Mouse (Mus musculus): Measurements from ENCODE around the gene Tor2a.

Gene Tor2a

DNA sequence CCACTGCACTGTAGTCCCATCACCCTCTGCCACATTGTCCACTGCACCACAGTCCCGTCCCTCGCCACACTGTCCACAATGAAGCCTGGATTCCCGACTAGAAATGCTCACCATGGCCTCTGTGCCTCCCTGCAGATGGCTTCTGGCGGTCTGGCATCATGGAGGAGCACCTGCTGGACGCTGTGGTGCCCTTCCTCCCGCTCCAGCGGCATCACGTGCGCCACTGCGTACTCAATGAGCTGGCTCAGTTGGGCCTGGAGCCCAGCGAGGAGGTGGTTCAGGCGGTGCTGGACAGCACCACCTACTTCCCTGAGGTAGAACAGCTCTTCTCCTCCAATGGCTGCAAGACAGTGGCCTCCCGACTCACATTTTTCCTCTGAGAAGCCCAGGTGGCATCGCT, 4.3 kb downstream of the Tor2a start:
- in situ Hi-C loops (cut with MseI, MboI): no loop called here

DNA sequence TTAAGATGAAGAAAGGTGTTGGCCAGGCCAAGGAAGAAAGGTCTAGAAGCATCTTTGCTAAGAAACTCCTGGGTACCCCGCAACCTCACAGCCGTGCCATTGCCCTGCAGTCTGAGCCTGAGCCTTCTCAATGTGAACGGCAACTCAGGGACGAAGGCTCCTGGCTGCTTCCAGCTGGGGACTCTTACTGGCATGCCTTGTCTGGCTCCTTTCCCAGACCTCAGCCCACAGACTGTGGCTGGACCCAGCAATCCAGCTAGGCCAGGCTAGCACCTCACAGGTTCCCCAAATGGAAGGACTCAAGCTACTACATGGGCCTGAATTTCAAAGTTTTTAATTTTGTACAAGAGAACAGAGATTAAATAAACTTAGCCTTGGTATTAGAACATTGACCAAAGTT, 4.8 kb downstream of the Tor2a start:
- in situ Hi-C loops (cut with MseI, MboI): no loop called here

DNA sequence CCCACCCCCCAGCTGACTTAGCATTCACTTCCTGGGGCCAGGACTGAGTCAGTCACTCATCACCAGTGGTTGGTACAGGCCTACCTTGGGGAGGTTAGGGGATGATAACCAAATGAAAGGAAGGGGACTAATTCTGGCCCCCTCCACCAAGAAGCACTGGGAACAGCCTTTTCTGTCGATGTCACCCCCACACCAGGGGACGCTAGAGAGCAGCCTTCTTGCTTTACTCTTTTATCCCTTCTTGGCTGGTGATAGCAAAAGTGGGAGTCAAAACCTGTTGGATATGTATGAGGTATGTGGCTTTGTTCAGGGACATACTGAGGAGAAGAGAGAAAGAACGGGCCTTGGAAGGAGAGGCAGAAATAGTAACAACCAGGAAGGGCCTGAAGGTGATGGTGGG, 6.3 kb downstream of the Tor2a start:
- in situ Hi-C loops (cut with MseI, MboI): no loop called here

DNA sequence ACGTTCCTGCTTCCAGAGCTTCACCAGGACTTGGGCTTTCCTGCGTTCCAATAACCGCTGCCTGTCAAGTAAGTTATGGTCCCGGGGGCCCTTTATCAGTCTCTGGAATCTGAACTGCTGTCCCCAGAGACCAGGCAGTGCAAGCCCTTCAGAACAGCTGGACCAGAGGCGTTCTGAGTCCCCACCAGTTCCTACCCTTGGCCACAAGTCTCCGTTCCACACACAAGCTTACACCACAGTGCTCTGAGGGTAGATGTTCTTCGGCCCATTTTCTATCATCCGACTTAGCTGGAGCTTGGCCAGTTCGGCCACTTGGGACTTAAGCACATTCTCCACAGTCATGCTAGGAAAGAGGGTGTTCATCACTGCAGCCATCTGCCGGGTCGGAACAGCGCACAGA, 10.2 kb downstream of the Tor2a start:
- in situ Hi-C loops (cut with MseI, MboI): no loop called here

DNA sequence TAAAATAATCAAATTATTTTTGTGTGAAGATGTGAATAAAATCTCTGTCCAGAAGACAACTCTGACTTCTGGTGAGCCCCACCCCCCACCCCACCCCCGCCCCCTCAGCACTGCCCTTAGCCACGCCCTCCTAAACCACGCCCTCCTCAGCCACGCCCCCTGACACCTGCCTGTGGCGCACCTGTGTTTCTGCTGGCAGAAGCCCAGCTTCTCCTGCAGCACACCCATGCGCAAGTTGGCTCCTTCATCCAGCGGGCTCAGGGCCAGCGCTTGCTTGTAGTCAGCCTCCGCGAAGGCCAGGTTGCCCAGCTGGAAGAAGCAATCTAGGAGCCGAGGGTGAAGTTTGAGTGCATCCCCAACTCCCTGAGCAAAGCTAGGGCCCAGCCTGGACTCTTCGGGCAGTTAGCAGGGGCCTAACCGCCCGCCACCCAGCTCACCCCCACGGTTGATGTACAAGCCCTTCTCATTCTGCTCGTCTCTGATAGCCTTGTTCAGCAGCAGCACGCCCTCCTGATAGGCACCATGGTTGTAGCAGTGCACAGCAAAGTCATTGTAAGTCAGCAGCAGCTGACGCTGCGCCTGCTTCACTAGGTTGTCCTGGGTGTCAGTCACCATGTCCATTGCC, 11.7 kb downstream of the Tor2a start:
- in situ Hi-C loops (cut with MseI, MboI): no loop called here

DNA sequence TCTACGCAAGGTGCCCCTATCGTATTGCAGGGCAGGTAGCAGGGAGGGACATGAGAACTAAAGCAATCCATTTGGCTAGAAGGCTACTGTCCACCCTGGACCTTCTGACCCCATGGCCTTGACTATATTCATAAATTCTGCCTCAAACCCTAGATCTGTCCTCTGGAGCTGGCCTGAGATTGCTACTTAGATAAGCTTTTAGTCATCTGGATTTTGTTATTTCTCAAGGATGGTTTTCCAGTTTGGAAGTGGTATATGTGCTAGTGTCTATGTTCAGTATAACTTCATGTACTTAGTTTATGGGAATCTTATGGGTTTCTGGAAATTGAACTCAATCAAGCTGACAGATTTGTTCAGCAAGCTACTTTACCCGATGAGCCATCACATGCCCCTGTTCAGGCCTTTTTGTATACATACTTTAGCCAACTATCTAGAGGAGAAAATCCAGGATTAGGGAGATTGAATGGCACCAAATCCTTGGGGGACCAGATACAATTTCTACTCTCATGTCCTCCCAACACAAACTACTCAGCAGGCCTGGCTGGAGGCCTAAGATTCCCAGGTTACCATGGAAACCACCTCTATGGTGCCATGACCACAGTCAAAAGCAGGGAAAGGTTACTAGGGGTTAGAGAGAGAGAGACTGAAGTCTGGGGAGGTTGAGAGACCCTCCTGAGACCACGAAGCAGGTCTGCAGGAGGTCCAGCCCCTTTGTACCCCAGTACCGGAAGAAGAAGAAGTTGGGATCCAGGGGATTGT, 12.5 kb downstream of the Tor2a start:
- in situ Hi-C loops (cut with MseI, MboI): no loop called here

DNA sequence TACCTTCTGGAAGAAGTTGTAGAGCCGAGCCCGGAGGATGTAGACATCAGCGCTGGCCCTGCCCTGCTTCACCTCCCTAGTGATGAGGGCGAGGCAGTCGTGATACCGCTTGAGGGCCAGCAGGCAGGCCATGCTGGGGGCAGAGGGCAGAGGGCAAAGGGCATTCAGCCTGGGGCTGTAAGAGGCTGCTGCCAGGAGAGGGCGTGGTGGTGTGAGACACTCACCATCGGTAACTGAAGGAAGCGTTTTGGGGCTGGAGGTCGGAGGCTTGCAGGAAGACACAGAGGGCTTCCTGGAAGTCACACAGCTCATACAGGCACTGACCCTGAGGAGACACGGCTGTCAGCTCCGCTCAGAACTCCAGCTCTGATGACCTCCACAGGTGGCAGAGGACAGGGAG, 14.9 kb downstream of the Tor2a start:
- in situ Hi-C loops (cut with MseI, MboI): no loop called here

DNA sequence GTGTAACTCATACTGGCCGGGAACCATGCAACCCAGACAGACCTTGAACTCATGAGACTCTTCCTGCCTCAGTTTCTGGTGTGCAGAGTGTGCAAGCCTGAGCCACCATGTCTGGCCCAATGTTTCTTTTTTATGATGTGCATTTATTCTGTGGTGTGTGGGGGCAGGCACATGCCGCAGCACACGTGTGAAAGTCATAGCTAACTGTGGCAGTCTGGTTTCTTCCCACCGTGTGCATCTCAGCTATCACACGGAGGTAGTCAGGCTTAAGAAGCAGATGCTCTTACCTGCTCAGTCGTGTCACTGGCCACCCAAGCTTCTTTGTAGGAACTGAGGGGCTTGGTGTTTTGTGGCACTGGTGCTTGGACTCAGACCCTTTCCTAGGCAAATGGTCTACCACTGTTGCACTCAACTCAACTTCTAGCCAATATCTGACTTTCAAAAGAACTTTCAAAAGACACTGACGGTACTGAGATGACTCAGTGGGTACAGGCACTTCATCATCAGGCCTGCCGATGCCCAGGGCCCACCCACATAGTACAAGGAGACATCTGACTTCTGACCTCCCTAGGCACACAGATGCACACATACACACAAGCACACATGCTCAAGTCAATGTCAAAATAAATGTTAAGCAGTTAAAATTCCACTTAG, 15.7 kb downstream of the Tor2a start:
- in situ Hi-C loops (cut with MseI, MboI): no loop called here

DNA sequence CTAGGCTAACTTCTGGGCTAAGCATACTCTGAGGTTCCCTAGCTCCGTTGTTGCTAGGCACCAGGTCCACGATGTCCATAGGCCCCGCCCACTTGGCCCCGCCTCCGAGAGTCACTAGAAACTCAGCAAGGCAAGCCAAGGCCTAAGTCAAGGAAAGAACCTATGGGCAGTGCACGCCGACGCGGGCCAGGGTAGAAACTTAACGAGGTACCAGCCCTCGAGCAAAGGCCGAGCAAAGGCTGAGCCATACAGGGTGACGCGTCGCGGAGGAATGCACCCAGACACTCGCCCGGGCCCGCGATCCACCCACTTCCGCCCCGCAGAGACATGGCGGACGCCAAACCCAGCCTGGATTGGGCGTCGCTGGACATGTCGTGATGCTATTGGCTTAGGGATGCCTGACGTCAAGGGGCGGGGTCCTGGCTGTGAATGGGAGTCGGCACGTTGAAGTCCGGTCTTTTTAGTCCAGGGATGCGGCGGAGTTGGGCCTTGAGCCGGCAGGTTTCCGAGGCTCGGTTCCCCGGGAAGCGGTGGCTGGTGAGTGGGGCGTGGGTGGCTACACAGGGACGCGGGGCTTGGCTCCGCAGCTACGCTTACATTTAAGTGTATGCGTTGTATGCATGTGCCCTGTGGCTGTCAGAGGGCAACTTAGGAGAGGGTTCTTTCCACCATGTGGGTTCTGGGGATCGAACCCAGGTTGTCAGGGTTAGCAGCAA, 18.5 kb downstream of the Tor2a start, which contains the start of the genes Ttc16 and Ptrh1:
Gene Ttc16 (minus strand): TSS at position 275 of the 716 bp plus-strand sequence.
Gene Ptrh1 (plus strand): TSS at position 428 of the 716 bp plus-strand sequence.
- in situ Hi-C loops (cut with MseI, MboI): loop anchor here in 1 of 2 experiments (5.0 kb wide), 1 partner anchor 77 kb away; no protein-coding TSS in a partner anchor

DNA sequence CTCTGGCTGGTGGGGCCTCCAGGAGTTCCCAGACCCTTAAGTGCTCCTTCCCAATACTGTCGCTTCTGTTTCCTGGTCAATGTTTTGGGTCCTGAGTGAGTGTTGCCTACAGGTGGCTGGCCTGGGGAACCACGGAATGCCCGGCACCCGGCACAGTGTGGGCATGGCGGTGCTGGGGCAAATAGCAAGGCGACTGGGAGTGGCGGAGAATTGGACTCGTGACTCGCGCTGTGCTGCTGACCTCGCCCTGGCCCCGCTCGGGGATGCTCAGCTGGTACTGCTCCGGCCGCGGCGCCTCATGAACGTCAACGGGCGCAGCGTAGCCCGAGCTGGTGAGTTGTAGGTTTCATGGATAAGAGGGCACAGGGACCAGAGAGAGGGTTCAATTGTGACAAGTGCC, 19.2 kb downstream of the Tor2a start:
- in situ Hi-C loops (cut with MseI, MboI): loop anchor here in 1 of 2 experiments (5.0 kb wide), 1 partner anchor 76 kb away; no protein-coding TSS in a partner anchor

DNA sequence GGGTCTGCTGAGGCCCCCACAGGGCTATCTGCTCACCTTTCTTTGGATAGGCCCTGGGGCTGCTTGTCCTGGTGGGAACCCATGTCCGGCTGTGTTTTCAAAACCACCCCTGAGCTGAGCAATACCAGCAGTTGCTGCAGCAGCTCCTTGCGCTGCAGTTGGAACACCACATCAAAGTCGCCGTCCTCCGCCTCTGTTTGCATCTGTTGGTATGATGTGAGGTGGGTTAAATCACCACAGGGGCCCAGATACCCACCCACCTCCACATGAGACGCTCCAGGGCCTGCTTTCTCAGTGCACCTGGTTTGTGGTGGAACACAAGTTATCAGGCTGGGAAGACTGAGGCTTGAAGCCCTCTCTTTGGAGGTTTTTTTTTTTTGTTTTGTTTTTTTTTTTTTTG, 21.0 kb downstream of the Tor2a start:
- in situ Hi-C loops (cut with MseI, MboI): loop anchor here in 1 of 2 experiments (5.0 kb wide), 1 partner anchor 74 kb away; no protein-coding TSS in a partner anchor

DNA sequence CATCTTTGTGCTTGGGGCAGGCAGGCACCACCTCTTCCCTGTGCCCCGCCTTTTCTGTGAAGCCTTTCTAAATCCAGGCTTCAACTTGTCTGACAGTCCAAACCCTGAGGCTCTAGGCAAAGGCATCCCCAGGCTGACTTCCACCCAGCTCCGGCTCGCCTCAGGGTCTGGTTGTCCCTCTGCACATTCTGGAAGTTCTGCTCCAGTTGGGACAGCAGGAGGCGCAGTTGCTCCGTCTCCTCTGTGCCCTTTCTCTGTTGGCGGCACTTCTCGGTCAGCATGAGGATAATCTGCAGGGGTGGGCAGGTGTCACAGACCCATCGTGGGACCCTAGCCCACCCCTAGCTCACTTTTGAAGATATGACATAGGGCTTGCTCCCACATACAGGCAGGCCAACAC, 22.1 kb downstream of the Tor2a start:
- in situ Hi-C loops (cut with MseI, MboI): loop anchor here in 1 of 2 experiments (5.0 kb wide), 1 partner anchor 73 kb away; no protein-coding TSS in a partner anchor

DNA sequence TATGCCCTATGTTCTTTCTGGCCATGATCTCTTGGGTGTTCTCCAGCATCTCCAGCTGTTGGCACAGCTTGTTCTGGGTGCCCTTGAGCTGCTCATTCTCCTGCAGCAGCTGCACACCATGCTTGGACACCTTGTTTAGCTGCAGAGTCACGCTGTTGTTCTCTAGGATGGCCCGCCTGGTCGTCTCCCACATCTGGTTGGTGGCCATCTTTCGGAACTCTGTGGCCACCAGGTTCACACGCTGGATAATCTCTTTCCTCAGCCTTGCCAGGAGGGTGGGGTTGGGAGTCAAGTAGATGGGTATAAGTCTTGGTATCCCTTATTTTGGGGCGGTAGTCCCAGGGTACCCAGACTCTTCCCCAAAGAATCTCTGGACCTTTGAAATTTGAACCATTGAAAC, 22.7 kb downstream of the Tor2a start:
- in situ Hi-C loops (cut with MseI, MboI): loop anchor here in 1 of 2 experiments (5.0 kb wide), 1 partner anchor 73 kb away; no protein-coding TSS in a partner anchor

DNA sequence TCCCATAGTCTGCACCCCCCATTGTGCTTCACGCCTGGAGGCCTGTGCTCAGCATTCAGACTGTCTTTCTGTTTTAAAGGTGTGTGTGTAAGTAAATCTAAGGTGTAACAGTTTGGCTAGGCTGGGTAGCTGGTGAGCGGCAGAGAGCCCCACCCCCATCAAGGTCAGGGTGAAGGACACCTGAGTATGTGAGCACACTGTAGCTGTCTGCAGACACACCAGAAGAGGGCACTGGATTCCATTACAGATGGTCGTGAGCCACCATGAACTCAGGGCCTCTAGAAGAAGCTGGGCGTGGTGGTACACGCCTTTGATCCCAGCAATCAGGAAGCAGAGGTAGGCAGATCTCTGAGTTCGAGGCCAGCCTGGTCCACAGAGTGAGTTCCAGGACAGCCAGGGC, 24.7 kb downstream of the Tor2a start:
- in situ Hi-C loops (cut with MseI, MboI): no loop called here

DNA sequence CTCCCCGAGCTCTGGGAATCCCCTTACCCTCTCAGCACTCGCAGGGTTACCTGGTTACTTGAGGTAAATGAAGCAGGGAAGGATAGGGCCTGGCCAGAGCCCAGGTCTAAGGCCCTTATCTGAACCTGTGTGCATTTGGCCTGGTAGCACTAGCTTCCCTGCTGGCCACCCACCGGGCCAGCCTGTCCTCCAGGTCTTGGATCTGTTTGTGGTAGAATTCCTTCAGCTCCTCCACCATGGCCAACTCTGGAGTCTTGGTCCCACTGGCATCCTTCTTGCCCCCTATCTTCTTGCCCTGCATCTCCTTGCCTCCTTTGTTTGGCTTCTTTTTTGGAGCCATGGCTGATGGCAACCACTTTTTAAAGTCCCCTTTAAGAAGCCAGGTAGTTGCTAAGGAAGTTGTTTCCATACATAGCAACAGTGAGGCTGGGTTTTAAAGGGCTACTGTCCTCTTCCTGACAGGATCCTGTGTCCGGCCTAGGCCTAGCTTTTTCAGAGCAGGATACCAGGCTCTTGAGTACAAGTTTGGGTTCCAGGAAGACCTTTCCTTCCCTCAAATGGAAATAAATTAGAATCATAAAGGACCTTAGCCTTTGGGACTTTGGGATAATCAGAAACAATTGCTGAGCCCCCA, 27.1 kb downstream of the Tor2a start, which contains the start of gene Cfap157:
Gene Cfap157 (minus strand): TSS at position 381 of the 634 bp plus-strand sequence.
- in situ Hi-C loops (cut with MseI, MboI): no loop called here

DNA sequence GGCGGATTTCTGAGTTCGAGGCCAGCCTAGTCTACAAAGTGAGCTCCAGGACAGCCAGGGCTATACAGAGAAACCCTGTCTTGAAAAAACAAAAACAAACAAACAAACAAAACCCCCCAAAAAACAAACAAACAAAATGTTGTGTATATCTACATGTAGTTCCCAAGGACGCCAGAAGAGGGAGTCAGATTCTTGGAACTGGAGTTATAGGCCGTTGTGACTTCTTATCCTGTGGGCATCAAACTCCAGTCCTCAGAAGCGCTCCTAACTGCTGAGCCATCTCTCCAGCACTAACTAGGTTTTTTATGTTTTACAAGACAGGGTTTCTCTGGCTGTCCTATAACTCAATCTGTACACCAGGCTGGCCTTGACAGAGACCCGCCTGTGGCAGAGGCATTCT, 30.1 kb downstream of the Tor2a start:
- in situ Hi-C loops (cut with MseI, MboI): no loop called here

DNA sequence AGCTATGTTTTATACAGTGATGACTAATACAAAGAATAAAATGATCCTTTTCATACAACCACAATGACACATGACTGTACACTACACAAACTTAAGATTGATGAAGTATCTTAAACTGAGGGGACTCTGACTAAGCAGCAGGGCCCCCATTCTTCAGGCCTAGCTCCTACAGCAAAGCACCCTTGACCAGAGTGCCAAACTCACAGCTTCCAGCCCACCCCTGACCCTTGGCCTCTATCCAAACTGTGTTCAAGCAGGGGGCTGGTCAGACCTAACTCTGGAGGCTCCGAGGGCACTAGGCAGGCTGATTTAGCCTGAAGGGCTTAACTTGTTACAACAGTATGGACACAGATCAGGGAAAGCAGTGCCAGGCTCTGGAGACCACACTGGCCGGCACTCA, 31.5 kb downstream of the Tor2a start:
- in situ Hi-C loops (cut with MseI, MboI): no loop called here

DNA sequence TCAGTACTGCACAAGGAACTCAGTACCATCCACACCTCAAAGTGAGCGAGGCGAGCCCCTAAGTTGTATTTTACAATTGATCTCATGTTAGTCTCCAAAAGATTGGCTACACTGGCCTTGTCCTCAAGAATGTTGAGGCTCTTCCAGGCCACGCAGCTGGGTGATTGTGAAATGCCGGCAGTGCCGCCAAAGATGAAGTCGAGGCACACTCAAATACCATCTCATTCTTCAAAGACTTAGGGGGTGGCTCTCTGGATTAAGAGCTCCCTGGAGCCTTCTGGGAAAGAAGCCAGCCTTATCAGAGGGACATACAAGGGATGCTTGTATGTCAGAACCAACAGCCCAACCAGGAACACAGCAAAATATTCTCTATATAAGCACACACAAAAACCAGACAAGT, 34.3 kb downstream of the Tor2a start:
- in situ Hi-C loops (cut with MseI, MboI): loop anchor here in 1 of 2 experiments (10.0 kb wide), 1 partner anchor 54 kb away; the partner anchor contains the start of gene Stxbp1

DNA sequence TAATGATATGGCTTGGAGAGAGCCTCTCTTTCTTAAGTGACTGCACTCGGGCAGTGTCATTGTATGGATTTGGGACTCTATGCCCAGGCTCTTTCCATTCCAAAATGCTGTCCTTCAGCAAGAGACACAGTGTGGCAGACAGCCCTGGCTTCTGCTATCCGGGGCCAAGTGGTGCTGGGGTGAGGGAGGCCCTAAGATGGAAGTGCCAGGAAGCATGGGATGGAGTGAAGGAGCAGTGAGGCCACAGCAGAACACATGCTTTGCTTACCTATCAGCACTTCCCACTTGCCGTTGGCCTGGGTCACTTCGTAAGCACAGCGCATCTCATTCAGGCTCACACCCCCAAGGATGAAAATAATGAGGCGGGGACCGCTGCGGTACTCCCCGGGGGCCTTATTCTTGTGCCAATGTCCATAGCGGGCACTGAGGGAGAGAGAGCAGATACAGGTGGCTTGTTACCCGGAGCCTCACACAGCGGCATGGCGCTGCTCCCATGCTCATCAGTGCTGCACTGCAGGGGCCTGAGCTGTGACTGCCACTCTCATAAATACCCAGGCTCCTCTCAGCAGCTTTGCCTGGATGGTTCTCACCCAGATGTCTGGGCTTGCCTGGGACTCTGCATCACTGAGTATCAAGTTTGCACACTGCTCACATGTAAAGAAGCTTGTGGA, 38.8 kb downstream of the Tor2a start:
- in situ Hi-C loops (cut with MseI, MboI): loop anchor here in 1 of 2 experiments (10.0 kb wide), 1 partner anchor 49 kb away; the partner anchor contains the start of gene Stxbp1
